Mouse (Mus musculus) thymus, postnatal 36 days (tissue): ENCODE measurements around the gene Lipm.

Experiments used
- DNase-seq, 2 experiments: peaks; one replicate each; pipeline ENCODE4 v3.0.0; 2022; ENCODE audit warnings: mixed read lengths in 2 of 2

Gene Lipm

DNA sequence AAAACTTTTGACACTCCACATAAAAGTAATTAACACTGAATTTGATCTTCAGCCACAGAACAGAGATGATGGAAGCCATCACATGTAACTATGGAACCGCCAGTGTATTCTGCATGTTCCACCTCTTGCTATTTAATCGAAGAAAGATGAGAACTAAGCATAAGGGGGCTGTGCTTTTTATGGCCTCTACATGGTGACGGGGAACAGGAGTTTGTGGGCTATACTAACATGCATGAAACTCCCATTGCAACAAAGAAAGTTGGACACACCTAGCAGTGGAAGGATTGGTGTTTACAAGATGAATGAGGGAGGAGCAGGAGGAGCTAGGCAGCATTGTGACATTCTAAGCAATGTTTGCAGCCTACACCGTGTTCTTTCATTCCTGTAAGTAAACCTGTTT, at the start of gene Lipm:
TSS of gene Lipm (plus strand) at position 301 of the 400 bp plus-strand sequence.
- DNase-seq = no peak

DNA sequence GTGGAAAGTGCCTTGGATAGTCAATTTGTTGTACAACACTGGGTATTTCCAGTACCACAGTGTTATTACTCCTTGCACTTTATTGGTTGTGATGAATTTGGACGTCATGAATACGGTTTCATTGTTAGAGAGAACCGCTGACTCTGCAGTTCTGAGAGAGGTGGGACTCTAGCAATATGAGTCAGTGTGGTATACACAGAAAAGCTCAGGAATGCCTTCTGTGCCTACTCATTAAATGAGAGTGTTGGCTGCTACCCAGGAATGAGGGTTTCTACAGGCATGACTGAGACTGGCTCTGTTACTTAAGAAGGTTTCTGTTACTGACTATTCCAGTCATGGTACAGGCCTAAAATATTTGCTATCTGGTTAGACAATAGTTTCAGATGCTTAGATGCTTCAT, 49.2 kb upstream of the Lipm start:
- DNase-seq = no peak

- DNase-seq = no peak
Measured at GRCm38 (mm10) chr19:34063547-34063946, 37.2 kb upstream of the Lipm start.

- DNase-seq = no peak
Measured at GRCm38 (mm10) chr19:34064059-34064458, 36.7 kb upstream of the Lipm start.

- no peak for DNase-seq
Measured at GRCm38 (mm10) chr19:34066779-34067472, 33.8 kb upstream of the Lipm start, which contains the start of gene Lipn. Lipn (plus strand) TSS chr19:34067358.

DNA sequence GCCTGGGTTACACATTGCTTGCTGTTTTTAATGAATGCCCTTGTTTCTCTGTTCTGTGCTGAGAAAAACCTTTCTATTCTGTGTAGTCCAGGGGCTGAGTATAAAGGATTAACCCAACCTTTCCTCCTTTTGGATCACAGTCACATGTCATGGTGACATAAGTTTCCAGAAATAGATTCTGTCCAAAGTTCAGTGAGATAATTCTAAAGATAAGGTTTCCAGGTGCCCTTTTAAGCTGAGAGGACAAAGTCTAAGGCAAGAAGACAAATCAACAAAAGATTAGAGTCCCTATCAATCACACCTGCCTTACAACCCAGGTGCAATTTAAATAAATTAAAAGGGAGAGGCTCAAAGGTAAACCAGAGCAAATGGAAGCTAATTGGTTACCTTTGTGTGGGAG, 26.5 kb upstream of the Lipm start:
- no peak for DNase-seq

DNA sequence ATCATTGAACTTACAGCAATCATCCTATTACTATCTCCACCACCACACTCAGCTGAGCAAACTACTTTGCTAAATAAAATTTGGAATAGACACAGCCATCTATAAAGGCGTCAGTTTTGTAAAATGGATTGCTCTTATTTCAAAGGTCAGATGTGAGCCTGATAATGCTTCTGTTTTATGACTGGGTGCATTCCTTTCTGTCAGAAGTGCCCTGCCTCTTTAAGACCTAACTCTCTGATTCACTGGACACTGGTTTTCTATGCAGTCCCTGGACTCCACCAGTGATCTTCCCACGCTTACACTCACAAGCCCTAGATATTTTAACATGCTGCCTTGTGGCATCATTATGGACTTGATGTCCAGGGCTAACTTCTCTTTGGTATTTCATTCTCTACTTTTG, 22.6 kb upstream of the Lipm start:
- no peak for DNase-seq

DNA sequence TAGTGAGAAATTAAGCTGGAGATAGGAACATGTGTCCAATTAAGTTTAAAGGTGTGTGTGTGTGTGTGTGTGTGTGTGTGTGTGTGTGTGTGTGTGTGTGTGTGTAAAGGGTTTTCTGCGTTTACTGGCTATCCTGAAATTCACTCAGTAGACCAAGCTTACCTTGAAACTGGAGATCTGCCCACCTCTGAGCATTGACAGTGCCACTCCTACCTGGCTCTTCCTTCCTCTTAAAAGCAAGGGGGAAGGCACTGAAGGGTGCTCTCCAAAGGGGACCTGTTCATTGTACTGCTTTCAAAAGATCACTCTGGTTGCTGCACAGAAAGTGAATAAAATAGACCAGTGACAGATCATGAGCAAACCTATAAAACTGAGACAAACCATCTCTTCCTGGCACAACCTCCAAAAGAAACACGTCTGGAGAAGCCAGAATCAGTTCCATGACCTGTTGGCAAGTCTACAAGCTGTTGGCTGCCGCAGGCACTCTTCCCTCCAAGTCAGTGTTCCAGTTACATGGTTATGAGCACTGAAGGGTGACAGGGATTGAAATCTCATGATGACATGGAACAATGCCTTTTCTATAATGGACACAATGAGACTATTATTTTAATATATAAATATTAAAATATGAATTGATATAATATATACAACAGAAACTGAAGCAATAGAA, 11.6 kb upstream of the Lipm start:
- DNase-seq = no peak

DNA sequence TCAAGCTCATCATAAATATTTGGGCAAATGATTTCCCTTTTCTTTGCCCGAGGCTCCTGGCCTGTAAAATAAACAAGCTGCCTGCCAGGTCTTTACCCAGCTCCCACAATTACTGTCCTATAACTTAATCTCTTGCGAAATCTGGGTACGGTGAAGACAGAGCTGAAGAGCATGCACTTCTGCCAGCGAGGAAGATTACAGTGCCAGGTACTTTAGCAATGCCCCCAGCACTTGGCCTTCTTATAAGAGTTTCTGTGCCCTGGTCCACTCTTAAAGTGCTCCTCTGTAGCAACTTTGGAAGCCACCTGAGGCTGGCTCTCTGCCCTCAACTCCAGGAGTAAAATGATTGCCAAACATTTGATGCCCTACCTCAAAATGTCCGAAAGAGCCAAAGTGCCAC, 5.4 kb upstream of the Lipm start:
- no peak for DNase-seq

DNA sequence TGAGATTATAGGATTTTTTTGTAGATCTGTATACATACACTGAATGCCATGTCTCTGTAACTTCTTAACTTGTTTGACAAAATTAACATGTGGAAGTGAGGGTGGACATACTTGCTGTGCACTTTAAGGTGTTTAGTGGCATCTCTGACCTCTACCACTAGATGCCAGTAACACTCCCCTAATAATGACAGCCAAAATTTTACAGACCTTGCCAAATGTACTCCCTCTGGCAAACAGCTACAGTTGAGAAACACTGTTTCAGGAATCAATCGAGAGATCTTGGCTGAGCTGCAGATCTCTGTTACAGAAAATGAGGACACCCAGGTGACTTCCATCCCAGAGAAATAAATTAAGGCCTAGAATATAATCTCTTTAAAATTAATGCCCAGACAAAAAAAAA, 4.5 kb upstream of the Lipm start:
- no peak for DNase-seq

DNA sequence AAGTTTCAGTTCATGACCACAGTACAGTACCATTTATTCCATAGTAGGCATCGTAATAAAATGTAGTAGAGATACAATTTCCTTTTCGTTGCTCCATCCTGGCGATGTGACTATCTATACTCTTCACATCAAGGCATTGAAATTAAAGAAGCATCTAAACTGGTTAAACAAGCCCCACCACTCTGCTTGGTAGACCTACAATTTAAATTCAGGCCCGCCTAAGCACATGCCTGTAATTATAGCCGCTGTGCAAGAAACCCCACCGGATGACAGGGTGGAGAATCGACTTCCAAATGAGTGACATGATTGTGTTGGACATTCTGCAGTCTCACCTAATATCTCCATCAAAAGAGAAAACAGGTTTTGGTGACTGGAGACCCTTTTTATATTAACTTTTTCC, 1.2 kb downstream of the Lipm start:
- DNase-seq = no peak

DNA sequence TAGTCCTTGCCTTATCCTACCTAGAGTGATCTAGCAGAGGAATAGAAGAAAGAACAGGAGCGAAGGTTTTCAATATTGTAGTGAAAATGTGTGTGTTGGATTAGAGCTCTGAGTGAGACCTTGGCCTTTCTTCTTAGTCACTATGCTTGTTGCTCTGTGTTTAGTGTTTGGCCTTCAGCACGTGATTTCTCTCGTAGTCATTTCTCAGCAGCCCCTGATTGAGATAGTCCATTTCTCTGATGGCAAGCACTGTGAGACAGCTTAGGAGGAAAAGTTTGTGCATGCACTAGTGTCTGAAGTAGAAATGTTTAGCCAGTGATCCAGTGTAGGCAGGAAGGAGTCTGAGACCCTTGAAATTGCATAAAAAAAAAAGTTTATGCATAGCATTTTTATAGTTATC, 4.1 kb downstream of the Lipm start:
- no peak for DNase-seq

- no peak for DNase-seq
Measured at GRCm38 (mm10) chr19:34119102-34119501, 18.4 kb downstream of the Lipm start.

DNA sequence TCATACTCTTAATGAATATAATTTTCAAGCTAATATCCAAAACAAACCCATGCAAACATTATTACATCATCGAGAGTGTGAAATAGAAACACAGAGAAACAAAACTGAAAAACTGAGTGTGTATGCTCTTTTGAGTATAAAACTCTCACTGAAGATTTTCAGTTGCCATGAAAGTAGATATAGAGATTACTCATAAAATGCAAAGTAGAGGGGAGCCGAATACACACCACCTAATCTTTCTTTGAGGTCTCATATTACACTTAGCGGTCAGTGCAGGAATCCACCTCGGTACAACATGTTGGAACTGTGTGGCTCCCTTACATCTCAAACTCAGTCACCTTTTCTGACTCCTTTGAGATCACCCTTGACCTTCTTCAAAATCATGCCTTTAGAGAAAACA, 18.9 kb downstream of the Lipm start:
- DNase-seq = no peak

- no peak for DNase-seq
Measured at GRCm38 (mm10) chr19:34120107-34120731, 19.5 kb downstream of the Lipm start.

DNA sequence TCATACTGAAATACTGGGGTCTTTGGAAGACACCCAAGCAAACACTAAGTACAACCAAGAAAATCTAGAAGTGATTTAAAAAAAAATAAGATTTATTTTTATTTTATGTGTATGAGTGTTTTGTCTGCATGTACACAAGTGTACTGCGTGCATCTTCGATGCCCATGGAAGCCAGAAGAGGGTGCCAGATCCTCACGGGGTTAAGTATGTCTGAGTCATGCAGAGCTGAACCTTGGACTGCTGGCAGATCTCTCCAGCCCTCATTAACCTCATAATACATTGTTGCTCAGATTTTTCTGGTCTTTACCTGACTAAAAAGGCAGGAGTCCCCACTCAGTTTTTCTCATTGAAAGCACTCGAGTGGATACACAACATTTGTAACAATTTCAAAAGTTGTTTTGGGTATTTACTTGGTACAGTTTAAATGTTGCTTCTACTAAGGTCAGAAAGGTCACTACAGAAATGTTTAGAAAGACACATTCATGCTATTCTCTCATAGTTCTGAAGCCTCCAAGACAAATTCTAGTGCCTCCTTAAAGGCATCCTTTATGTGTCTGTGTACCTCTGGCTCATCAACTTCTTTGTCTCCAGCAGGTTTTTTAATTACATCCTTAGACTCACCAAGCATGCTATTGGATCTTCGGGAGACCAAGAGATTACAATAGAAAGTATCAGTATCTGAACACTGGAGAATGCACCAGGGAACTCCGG, 38.1 kb downstream of the Lipm start:
- no peak for DNase-seq

GRCm38 (mm10) chr19:34139431-34140046, 38.8 kb downstream of the Lipm start:
- DNase-seq = no peak

DNA sequence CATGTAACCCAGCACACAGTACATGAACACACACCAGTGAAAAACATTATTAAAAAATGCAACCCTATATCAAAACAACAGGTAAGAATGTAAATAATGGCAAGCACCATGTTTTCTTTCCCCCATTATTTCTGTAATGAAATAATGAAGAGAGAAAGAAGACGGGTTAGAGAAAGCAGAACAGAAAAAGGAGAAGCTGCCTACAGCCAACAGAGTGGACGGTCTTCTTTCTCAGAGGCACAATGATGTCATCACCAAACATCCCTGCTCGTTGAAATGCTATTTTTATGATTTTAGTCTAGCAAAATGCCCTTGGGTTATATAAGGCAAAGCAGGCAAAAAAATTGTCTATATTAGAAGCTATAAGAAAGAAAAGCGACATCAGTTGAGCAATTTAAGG, 47.7 kb downstream of the Lipm start:
- DNase-seq = no peak

GRCm38 (mm10) chr19:34151909-34152308, 51.2 kb downstream of the Lipm start:
- no peak for DNase-seq

DNA sequence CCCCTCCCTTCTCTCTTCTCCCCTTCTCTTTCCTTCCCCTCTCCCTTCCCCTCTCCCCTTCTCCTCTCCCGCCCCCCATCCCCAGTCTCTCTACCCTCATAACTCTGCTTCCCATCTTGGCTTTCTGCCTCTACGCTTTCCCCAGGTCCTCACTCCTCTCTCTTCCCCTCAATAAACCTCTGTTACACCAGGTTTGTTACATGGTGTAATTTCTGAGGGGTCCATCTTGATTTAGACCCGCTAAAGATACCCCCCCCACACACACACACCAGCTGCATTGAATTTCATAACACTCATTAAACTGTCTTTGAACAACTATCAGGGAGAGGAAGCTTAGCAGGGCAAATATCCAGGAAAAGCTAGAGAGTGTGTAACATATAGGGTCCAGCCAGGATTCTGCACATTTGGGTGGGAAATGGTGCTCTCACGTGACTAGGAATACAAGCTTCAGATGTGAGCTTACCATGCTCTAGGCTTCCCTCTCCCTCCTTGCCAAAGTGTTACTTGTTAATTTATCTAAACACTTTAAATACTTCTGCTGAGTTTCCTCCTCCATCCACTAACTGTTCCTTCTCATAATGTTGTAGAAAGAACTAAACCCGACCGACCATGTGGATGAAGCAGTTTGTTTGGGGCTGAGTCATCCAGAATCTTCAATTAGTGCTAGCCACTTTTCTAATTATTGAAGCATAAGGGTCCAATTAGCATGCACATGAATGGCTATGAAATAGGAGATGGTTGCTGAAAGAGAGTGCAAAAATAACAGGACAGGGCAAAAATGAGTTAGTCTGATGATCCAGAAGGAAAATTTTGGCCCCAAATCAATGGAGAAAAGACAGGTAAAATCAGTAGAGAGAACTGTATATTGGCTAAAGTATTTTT, 52.8 kb downstream of the Lipm start:
- DNase-seq = no peak

GRCm38 (mm10) chr19:34162693-34163092, 62.0 kb downstream of the Lipm start:
- DNase-seq = no peak

- peak in 1 of 2 experiments; percentile 65 for DNase-seq
Measured at GRCm38 (mm10) chr19:34165891-34166290, 65.2 kb downstream of the Lipm start, which contains the start of gene Ankrd22. Ankrd22 (minus strand) TSS chr19:34166053.
